Mouse (Mus musculus) left cerebral cortex, adult 2 months (tissue): ENCODE data around the gene Prss57. TPM values are rescaled to one million over a fixed set of nuclear protein-coding genes. Genes with fewer than 3 reads are reported as not detected.

ENCODE experiments used
- DNase-seq, 2 experiments: peaks; one replicate each; pipeline ENCODE4 v3.0.0; 2021 to 2022; ENCODE audit warnings: low spot score in 2 of 2, mixed read lengths in 1 of 2; ENCODE audit errors: extremely low spot score in 1 of 2
- H3K27ac ChIP-seq: fragments of 200-600 bp; 2 replicates; pipeline ENCODE4 v1.8.1; 2022
- H3K4me3 ChIP-seq: fragments of 200-600 bp; 2 replicates; pipeline ENCODE4 v1.8.1; 2022
- CTCF ChIP-seq: fragments of 200-600 bp; IDR thresholded peaks from 2 replicates; pipeline ENCODE4 v1.8.1; 2022; ENCODE audit warnings: antibody characterized with exemption, mild to moderate bottlenecking, moderate library complexity
- intact Hi-C: fragments of 180-260 bp; cut with DNase I; formaldehyde crosslinking; loops from one replicate; pipeline ENCODE4 v1.15.1; 2025
- total RNA-seq, 2 experiments: library from RNA; stranded (reverse); gene quantifications; 2 replicates each; pipeline ENCODE4 v1.2.3; 2021

The Prss57 gene
- total RNA-seq, 2 experiments from 2014 or later: 0.58 to 0.75 TPM

GRCm38 (mm10) chr10:79820277-79820676, 29.5 kb upstream of the Prss57 start:
- no peak for TF ChIP-seq CTCF
- Histone ChIP-seq H3K27ac (no peak overlapping the region), H3K4me3 (no peak overlapping the region)
- DNase-seq: no peak
- intact Hi-C loops: no loop called here

- Histone ChIP-seq H3K27ac (no peak overlapping the region), H3K4me3 (no peak overlapping the region)
- DNase-seq: no peak
- intact Hi-C loops: no loop called here
- no peak for TF ChIP-seq CTCF
Observed at GRCm38 (mm10) chr10:79819606-79820005, 28.8 kb upstream of the Prss57 start.

- Histone ChIP-seq H3K27ac (no peak overlapping the region), H3K4me3 (no peak overlapping the region)
- no peak for DNase-seq
- no peak for TF ChIP-seq CTCF
- intact Hi-C loops: no loop called here
Observed at GRCm38 (mm10) chr10:79818225-79818624, 27.5 kb upstream of the Prss57 start.

GRCm38 (mm10) chr10:79817111-79817510, 26.4 kb upstream of the Prss57 start:
- no peak for DNase-seq
- intact Hi-C loops: no loop called here
- TF ChIP-seq CTCF: peak; percentile 56

GRCm38 (mm10) chr10:79815671-79816494, 25.1 kb upstream of the Prss57 start:
- Histone ChIP-seq H3K27ac (no peak overlapping the region), H3K4me3 (no peak overlapping the region)
- no peak for TF ChIP-seq CTCF
- intact Hi-C loops: no loop called here
- DNase-seq: no peak

More at GRCm38 (mm10) chr10:79817111-79817510, 26.4 kb upstream of the Prss57 start:
- no peak overlapping the region for H3K27ac ChIP-seq
- H3K4me3 ChIP-seq: no peak overlapping the region

- no peak for TF ChIP-seq CTCF
- Histone ChIP-seq H3K4me3 (no peak overlapping the region), H3K27ac (no peak overlapping the region)
- intact Hi-C loops: no loop called here
- DNase-seq: no peak
Observed at GRCm38 (mm10) chr10:79814271-79814842, 23.6 kb upstream of the Prss57 start.

- intact Hi-C loops: loop anchor here (1.0 kb wide), 2 partner anchors 19 to 44 kb away; partner anchors contain the start of gene Palm
Observed at GRCm38 (mm10) chr10:79811736-79812637, 21.2 kb upstream of the Prss57 start.

GRCm38 (mm10) chr10:79808728-79809127, 18.0 kb upstream of the Prss57 start:
- H3K27ac ChIP-seq: peak overlapping the region; percentile 40; the same call in 1 of the 2 replicates
- intact Hi-C loops: no loop called here
- no peak for TF ChIP-seq CTCF
- H3K4me3 ChIP-seq: no peak overlapping the region
- no peak for DNase-seq

More at GRCm38 (mm10) chr10:79811736-79812637, 21.2 kb upstream of the Prss57 start:
- no peak overlapping the region for H3K4me3 ChIP-seq
- peak; percentile 96 for TF ChIP-seq CTCF
- DNase-seq: peak; percentile 81 to 93
- no peak overlapping the region for H3K27ac ChIP-seq

GRCm38 (mm10) chr10:79807826-79808225, 17.1 kb upstream of the Prss57 start:
- DNase-seq: no peak
- Histone ChIP-seq H3K4me3 (no peak overlapping the region), H3K27ac (peak overlapping the region; percentile 40)
- no peak for TF ChIP-seq CTCF
- intact Hi-C loops: no loop called here

- Histone ChIP-seq H3K27ac (peak overlapping the region; percentile 92), H3K4me3 (no peak overlapping the region)
- TF ChIP-seq CTCF: no peak
- intact Hi-C loops: no loop called here
- DNase-seq: no peak
Observed at GRCm38 (mm10) chr10:79806972-79807371, 16.2 kb upstream of the Prss57 start.

- intact Hi-C loops: no loop called here
- Histone ChIP-seq H3K4me3 (no peak overlapping the region), H3K27ac (peak overlapping the region; percentile 92)
- no peak for TF ChIP-seq CTCF
- DNase-seq: no peak
Observed at GRCm38 (mm10) chr10:79806331-79806730, 15.6 kb upstream of the Prss57 start.
